Mouse (Mus musculus): ENCODE data around the gene Dydc2. TPM values are rescaled to one million over a fixed set of nuclear protein-coding genes. Genes with fewer than 3 reads are reported as not detected.

Dydc2 gene
- not detected in 2 replicates for polyA plus RNA-seq (2015; fragmentation: Nextera tagmentation; extraction: Ambion mirVana)

DNA sequence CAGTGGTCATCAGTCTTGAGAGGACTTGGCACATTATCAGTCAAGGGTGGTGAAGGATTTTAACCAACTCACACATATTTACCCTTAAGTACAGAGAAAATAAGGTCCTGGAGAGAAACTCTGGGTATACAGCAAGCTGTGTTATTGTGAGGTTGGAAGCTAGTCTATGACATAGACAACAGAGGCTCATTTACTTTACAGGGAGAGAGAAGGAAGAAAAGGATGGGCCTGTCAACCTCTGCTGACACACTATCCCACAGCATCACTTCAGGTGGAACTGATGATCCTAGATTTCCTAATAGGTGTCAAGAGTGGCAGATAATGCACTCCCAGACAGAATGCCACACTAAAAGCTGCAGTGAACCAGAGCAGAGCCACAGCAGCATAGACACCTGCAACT, at the start of gene Dydc2:
Gene Dydc2, minus strand, starts transcription at position 101 of the 400 bp plus-strand sequence.
- Histone ChIP-seq H3K27ac (replicated peaks) (no peak within 1 kb of the TSS), H3K9me3 (replicated peaks) (no peaks in the 10 kb centered on the region), H3K36me3 (replicated peaks) (no peaks in the 10 kb centered on the region), H3K4me1 (replicated peaks) (peaks cover 30% of the 10 kb centered on the region), H3K4me2 (no peak within 1 kb of the TSS), H3K4me3 (replicated peaks) (no peak within 1 kb of the TSS), H3K27me3 (peaks cover 16% of the 10 kb centered on the region), H3K9ac (no peak within 1 kb of the TSS)
- no peak for ATAC-seq (ENCODE audit: insufficient read depth)

DNA sequence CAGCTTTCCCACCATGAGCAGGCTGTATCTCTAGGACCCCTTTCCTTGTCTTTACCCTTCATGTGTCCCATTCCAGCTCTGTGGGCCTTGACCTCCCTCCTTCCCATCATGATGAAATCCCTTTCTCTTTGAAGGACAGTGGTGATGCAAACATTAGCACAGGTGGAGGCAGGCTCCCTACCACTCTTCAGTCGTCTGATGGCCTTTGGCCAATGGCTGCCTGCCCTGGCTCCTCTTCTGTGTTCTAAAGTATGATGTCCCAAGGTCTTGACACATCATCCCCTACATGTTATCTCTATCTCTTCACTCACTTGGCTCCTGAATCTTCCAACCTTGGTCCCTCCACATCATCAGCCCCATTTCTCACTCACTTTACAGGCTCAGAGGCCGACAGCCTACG, 47.3 kb upstream of the Dydc2 start:
- H3K27me3 ChIP-seq, result no peaks in the 10 kb centered on the region
- 59% methylated on average over 3 of the region's 3 CpGs for WGBS (ENCODE audit: insufficient replicate concordance)
- H3K36me3 ChIP-seq (replicated peaks), result no peaks in the 10 kb centered on the region
- H3K4me2 ChIP-seq, result no peak overlapping the region
- H3K4me1 ChIP-seq (replicated peaks), result peaks cover 4% of the 10 kb centered on the region
- H3K9me3 ChIP-seq (replicated peaks), result no peaks in the 10 kb centered on the region
- no peak overlapping the region for H3K9ac ChIP-seq
- H3K4me3 ChIP-seq (replicated peaks), result no peak overlapping the region
- ATAC-seq (ENCODE audit: insufficient read depth), result no peak
- no peak overlapping the region for H3K27ac ChIP-seq (replicated peaks)

DNA sequence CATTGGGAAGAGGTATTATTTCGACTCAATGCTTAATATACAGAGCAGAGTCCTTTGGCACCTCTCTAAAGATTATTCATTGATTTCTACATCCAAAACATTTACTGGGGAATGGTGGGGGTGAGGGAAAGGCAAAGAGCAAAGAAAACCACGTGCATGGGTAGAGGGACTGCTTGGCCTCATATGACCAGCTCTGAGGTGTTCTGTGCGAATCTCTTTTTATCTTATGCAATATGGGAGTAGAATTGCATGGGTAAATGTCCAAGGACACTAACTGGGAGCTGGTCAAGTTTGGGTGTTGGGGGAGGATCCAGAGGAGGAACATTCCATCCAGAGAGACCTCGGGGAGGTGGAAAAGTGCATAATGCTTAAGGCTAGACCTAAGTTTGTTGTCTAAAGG, 43.9 kb upstream of the Dydc2 start:
- Histone ChIP-seq H3K9me3 (replicated peaks) (no peaks in the 10 kb centered on the region), H3K4me2 (no peak overlapping the region), H3K4me3 (replicated peaks) (no peak overlapping the region), H3K4me1 (replicated peaks) (peaks cover 5% of the 10 kb centered on the region), H3K36me3 (replicated peaks) (no peaks in the 10 kb centered on the region), H3K27ac (replicated peaks) (no peak overlapping the region), H3K27me3 (no peaks in the 10 kb centered on the region), H3K9ac (no peak overlapping the region)
- peak; percentile 61 for ATAC-seq (ENCODE audit: insufficient read depth)
- WGBS (ENCODE audit: insufficient replicate concordance), result 42% methylated on average over 4 of the region's 4 CpGs

DNA sequence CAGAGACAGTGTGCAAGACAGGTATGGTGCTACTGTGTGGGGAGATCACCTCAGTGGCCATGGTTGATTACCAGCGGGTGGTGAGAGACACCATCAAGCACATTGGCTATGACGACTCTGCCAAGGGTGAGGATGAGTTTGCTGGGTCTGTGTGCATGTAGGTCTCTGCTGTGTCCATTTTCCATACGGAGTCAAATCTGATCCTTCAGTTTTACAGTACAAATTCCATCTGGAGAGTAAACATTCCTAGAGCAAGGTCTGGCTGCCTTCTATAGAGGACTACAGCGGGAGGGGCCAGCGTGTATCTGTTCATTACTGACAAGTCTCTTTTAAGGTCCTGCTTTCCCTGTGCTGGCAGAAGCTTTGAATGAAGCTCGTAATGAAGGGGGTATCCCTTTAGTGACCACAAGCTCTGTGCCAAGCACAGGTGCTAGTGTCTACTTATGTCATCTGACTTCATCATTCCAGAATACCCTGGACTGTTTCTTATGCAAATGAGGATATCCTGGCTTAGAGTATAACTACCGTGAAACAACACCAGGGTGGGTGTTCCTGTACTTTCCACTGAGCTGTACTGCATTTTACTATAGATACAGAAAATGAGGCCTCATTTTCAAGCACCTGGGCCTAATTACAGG, 42.1 kb upstream of the Dydc2 start:
- H3K9me3 ChIP-seq (replicated peaks), result no peaks in the 10 kb centered on the region
- H3K4me1 ChIP-seq (replicated peaks), result peaks cover 5% of the 10 kb centered on the region
- no peak overlapping the region; the same call in 1 of the 2 replicates for H3K27ac ChIP-seq (replicated peaks)
- no peak overlapping the region for H3K4me3 ChIP-seq (replicated peaks)
- no peak overlapping the region for H3K4me2 ChIP-seq
- H3K9ac ChIP-seq, result no peak overlapping the region
- WGBS (ENCODE audit: insufficient replicate concordance), result 58% methylated on average over 7 of the region's 7 CpGs
- ATAC-seq (ENCODE audit: insufficient read depth), result 0 out of 2 replicates have a peak, but pooled peaks have one; percentile 23
- H3K27me3 ChIP-seq, result no peaks in the 10 kb centered on the region
- no peaks in the 10 kb centered on the region for H3K36me3 ChIP-seq (replicated peaks)

DNA sequence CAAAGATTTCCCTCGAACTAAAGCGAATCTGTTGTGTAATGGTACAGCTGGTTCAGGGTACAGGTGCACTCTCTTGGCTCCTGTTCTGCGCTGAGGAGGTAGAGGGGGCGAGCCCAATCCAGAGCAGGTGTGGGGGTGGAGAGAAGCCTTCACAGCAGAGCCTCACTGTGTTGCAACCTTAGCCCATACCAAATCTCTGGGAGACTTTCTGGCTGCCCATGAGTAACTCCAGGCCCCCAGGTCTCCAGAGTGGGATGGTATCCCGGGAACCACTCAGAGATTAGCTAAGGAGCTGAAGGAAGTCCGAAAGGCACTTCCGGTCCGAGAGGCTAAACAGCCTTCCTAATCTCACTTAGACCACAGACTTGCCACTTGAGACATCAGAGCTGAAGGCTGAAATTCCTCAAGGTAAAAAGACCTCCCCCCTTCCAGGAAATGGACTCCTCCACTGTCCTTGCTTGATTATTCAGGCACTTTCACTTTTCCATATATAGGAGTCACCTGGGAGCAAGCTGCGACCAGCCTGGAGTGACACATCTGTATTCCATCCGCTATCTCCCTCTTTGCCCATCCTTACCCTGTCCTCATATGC, 35.9 kb upstream of the Dydc2 start, which contains the start of gene Mat1a:
Gene Mat1a, plus strand, starts transcription at position 183 of the 592 bp plus-strand sequence.
- no peak within 1 kb of the TSS for H3K9ac ChIP-seq
- H3K4me1 ChIP-seq (replicated peaks), result no peaks in the 10 kb centered on the region
- peak; percentile 93 for ATAC-seq (ENCODE audit: insufficient read depth)
- peak within 1 kb of the TSS; percentile 26 for H3K4me3 ChIP-seq (replicated peaks)
- no peaks in the 10 kb centered on the region for H3K9me3 ChIP-seq (replicated peaks)
- 55% methylated on average over 10 of the region's 10 CpGs for WGBS (ENCODE audit: insufficient replicate concordance)
- peak within 1 kb of the TSS; percentile 31; the same call in 1 of the 2 replicates for H3K4me2 ChIP-seq
- no peaks in the 10 kb centered on the region for H3K36me3 ChIP-seq (replicated peaks)
- no peaks in the 10 kb centered on the region for H3K27me3 ChIP-seq
- H3K27ac ChIP-seq (replicated peaks), result peak within 1 kb of the TSS; percentile 26

DNA sequence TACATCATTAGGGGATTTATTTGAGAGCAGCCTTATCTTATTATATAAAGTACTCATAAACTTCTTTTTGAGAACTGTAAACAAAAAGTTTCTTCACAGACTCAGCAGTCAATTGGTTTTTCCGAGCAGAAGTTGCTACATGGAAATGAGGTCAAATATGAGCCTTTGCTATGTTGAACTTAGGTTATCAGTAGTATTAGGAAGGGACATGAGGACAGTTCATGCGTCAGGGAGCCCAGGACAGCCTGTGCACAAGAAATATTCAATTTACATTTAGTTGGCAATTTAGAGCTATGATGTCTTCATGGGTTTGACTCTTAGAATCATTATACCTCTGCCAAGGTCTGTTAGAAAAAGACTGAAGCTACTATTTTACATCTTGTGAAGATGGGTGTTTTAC, 33.3 kb upstream of the Dydc2 start:
- H3K4me1 ChIP-seq (replicated peaks), result no peaks in the 10 kb centered on the region
- H3K36me3 ChIP-seq (replicated peaks), result no peaks in the 10 kb centered on the region
- H3K4me3 ChIP-seq (replicated peaks), result no peak overlapping the region
- no peak overlapping the region for H3K9ac ChIP-seq
- H3K27ac ChIP-seq (replicated peaks), result no peak overlapping the region
- ATAC-seq (ENCODE audit: insufficient read depth), result no peak
- no peak overlapping the region for H3K4me2 ChIP-seq
- no peaks in the 10 kb centered on the region for H3K9me3 ChIP-seq (replicated peaks)
- WGBS (ENCODE audit: insufficient replicate concordance), result 36% methylated on average over 2 of the region's 2 CpGs
- H3K27me3 ChIP-seq, result no peaks in the 10 kb centered on the region

DNA sequence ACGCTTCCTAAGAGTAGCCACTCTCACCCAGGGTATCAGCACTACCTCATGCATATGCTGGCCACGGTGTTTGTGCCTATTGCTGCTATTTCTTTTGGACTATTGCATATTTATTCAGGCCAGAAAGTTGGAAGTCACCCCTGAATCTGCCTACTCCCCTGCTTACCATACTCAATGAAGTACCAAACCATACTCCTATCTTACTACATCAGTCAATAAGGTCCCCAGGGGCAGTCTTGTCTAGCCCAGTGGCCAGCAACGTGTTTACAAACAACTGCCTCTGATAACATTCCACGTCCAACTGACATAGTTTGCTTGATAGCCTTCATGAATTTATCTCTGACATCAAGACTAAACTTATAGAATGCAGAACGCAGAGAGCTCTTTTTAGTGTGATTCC, 32.2 kb upstream of the Dydc2 start:
- H3K4me1 ChIP-seq (replicated peaks), result no peaks in the 10 kb centered on the region
- no peak overlapping the region for H3K4me3 ChIP-seq (replicated peaks)
- no peak overlapping the region for H3K9ac ChIP-seq
- no peaks in the 10 kb centered on the region for H3K27me3 ChIP-seq
- no peak overlapping the region for H3K4me2 ChIP-seq
- no peaks in the 10 kb centered on the region for H3K36me3 ChIP-seq (replicated peaks)
- WGBS (ENCODE audit: insufficient replicate concordance), result 52% methylated on average over 5 of the region's 5 CpGs
- H3K9me3 ChIP-seq (replicated peaks), result no peaks in the 10 kb centered on the region
- no peak for ATAC-seq (ENCODE audit: insufficient read depth)
- no peak overlapping the region for H3K27ac ChIP-seq (replicated peaks)

DNA sequence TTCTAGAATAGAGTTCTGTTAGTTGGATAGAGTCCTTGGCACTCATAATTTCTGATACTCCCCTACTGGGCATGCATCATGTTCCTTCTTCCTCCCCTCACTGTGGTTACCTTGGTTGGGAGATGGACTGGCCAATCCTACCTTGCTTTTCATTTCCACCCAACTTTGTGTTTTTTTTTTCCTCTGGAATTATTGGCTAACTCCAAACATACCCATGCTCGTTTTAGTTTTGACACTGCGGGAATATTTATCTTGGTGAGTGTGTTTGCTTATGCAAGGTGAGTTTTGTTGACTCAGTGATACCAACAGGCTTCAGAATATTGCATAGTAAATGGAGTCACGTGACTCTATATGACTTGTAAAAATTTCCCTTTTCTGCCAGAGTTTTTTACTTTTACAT, 31.7 kb upstream of the Dydc2 start:
- 45% methylated on average over 3 of the region's 3 CpGs for WGBS (ENCODE audit: insufficient replicate concordance)
- no peak for ATAC-seq (ENCODE audit: insufficient read depth)
- H3K4me3 ChIP-seq (replicated peaks), result no peak overlapping the region
- H3K36me3 ChIP-seq (replicated peaks), result no peaks in the 10 kb centered on the region
- no peaks in the 10 kb centered on the region for H3K4me1 ChIP-seq (replicated peaks)
- no peaks in the 10 kb centered on the region for H3K9me3 ChIP-seq (replicated peaks)
- no peaks in the 10 kb centered on the region for H3K27me3 ChIP-seq
- no peak overlapping the region for H3K9ac ChIP-seq
- H3K4me2 ChIP-seq, result no peak overlapping the region
- no peak overlapping the region for H3K27ac ChIP-seq (replicated peaks)

DNA sequence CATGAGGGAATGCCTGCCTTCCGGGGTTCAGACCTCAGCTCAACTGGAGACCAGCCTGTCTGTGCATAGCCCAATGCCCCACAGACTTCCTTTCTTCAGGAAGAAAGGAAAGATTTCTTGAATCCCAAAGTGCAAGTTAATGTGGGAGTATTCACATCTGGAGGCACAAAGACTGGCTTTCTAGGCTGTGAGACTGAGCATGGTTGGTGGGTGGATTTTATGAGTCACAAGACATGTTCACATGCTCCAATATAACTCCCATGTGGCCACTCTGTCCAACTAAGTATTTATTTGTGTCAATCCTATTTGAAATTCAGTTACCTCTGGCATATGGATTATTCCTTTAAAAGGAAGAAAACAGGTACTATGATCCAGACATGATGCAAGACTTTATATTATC, 29.7 kb upstream of the Dydc2 start:
- Histone ChIP-seq H3K27me3 (no peaks in the 10 kb centered on the region), H3K4me1 (replicated peaks) (no peaks in the 10 kb centered on the region), H3K27ac (replicated peaks) (no peak overlapping the region), H3K4me3 (replicated peaks) (no peak overlapping the region), H3K36me3 (replicated peaks) (no peaks in the 10 kb centered on the region), H3K9ac (no peak overlapping the region), H3K4me2 (no peak overlapping the region), H3K9me3 (replicated peaks) (no peaks in the 10 kb centered on the region)
- ATAC-seq (ENCODE audit: insufficient read depth), result no peak
- WGBS (ENCODE audit: insufficient replicate concordance), result 63% methylated on average over 1 of the region's 1 CpGs

DNA sequence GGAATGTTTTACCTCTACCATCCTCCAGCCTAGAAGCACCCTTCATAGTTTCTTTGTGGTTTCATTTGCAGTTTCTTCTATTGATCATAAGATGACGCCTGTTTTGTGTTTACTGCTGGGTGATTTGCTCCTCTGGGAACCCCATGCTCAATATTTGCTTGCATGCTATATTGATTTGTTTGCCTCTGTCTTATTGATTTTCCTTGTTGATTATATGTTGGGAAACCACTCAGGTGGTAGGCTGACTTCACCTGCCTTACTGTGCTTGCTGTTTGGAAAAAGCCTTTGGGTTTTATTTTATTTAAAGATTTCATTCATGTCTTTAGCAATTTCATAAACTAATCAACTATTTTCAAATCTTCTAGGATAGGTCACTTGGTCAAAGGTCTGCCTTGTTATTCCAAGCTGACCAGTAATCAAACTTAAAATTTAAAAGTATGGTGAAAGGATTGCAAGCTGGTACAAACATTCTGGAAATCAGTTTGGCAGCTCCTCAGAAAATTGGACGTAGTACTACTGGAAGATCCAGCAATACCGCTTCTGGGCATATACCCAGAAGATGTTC, 27.4 kb upstream of the Dydc2 start:
- ATAC-seq (ENCODE audit: insufficient read depth), result no peak
- H3K36me3 ChIP-seq (replicated peaks), result no peaks in the 10 kb centered on the region
- H3K27me3 ChIP-seq, result no peaks in the 10 kb centered on the region
- H3K4me1 ChIP-seq (replicated peaks), result no peaks in the 10 kb centered on the region
- H3K27ac ChIP-seq (replicated peaks), result no peak overlapping the region
- H3K4me3 ChIP-seq (replicated peaks), result no peak overlapping the region
- no peaks in the 10 kb centered on the region for H3K9me3 ChIP-seq (replicated peaks)
- WGBS (ENCODE audit: insufficient replicate concordance), result 60% methylated on average over 3 of the region's 3 CpGs
- no peak overlapping the region for H3K9ac ChIP-seq
- H3K4me2 ChIP-seq, result no peak overlapping the region

DNA sequence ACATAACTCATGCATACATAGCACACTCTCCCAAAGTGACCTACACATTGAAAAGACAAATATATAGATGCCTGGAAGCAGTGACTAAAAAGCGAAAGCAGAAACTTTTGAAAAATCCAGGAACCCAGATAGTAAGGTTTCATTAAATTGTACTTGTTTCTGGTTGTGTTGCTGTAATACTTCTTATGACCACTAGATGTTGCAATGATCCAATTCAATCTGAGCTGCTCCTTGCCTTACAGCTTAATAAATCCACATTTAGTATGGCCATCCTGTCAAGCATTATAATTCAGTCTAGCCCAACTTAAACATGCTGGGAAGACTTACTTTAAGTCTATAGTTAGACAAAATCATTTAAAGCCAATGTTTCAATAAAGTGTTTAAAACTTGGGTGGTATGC, 25.1 kb upstream of the Dydc2 start:
- ATAC-seq (ENCODE audit: insufficient read depth), result no peak
- H3K4me2 ChIP-seq, result no peak overlapping the region
- no peak overlapping the region for H3K4me3 ChIP-seq (replicated peaks)
- H3K36me3 ChIP-seq (replicated peaks), result no peaks in the 10 kb centered on the region
- no peaks in the 10 kb centered on the region for H3K4me1 ChIP-seq (replicated peaks)
- 21% methylated on average over 1 of the region's 1 CpGs for WGBS (ENCODE audit: insufficient replicate concordance)
- no peak overlapping the region for H3K9ac ChIP-seq
- no peak overlapping the region for H3K27ac ChIP-seq (replicated peaks)
- H3K9me3 ChIP-seq (replicated peaks), result no peaks in the 10 kb centered on the region
- H3K27me3 ChIP-seq, result no peaks in the 10 kb centered on the region
